Mouse (Mus musculus) natural killer cell, adult 2 months (primary cell): Measurements from ENCODE around the gene Trim61.

Source experiments
- DNase-seq, 2 experiments: peaks; one replicate each; pipeline ENCODE4 v3.0.0; 2022; ENCODE audit warnings: low spot score in 2 of 2

Gene Trim61

DNA sequence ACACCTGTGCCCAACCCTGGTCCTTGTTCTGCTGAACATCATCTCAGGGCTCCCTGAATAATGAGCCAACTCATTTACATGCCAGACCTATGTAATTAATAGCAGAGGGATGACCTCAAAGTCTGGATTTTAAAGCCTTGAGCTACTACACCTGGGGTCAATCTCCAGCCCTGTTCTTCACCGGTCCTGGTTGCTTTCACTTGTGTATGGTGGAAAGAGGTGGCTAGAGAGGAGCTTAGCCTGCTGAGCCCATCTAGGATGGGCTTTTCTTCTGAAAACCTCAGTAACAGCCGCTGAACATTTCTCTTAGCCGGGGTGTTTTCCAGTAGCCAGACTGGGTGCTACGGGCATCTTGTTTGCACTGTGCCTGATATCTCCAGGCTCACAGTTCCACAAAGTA is 30.6 kb downstream of the Trim61 start, which contains the start of gene Trim75:
Gene Trim75, minus strand, starts transcription at position 101 of the 400 bp plus-strand sequence.
- no peak for DNase-seq

DNA sequence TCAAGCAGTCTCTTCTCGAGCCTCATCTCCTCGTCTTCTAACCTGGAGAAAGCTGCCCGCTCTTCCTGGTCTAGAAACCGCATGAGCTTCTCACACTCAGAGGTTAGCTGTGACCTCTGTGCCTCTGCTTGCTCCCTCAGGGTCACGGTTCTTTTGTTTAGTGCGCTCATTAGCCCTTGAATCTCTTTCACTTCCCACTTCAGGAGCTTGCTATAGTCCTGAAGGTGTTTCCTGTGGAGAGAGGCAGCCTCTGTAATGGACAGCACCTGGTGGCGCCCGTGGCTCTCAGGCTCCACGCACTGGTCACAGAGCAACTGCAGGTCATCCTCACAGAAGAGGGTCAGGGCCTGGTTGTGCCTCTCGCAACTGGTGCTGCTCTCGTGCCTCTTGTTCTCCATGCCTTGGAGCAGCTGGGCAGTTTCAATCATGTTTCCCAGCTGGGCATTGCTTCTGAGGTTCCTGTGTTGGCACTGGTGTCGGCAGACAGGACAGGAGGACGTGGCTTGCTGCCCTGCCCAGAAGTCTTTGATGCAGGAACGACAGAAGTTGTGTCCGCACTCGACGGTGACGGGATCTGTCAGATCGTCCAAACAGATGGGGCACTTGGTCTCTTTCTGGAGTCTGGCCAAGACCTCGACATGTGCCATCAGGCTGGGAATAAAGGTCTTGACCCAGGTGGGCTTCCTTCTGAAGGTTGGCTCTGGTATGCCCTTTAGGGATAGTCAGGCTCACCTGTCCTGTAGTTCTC is 35.0 kb downstream of the Trim61 start:
- no peak for DNase-seq
